Mouse (Mus musculus): ENCODE results near the gene F12. TPM values are rescaled to one million over a fixed set of nuclear protein-coding genes. Genes with fewer than 3 reads are reported as not detected.

F12 gene
- polyA plus RNA-seq, 1 experiment: 0.41 TPM

GRCm38 (mm10) chr13:55398088-55398487 lies 28.5 kb downstream of the F12 start, which contains the start of gene Slc34a1:
Gene Slc34a1 (plus strand): TSS chr13:55398187.
- H3K4me3 ChIP-seq (ENCODE audit: low read depth, low read length): no peak within 1 kb of the TSS
- no peak for TF ChIP-seq CTCF (IDR thresholded peaks at IDR 0.05; ENCODE audit: extremely low read depth, insufficient read length, insufficient replicate concordance, low read depth, low read length)
- no peak for TF ChIP-seq POLR2A (IDR thresholded peaks at IDR 0.05; ENCODE audit: low read depth, low read length)
- 80% methylated on average over 1 of the region's 1 CpGs for whole genome bisulfite sequencing
- H3K27me3 ChIP-seq (ENCODE audit: control insufficient read depth, insufficient read depth, low read length): no peaks in the 10 kb centered on the region
- no peak within 1 kb of the TSS; the same call in 1 of the 2 replicates for H3K27ac ChIP-seq (ENCODE audit: insufficient read depth, low read depth, low read length)
- H3K4me1 ChIP-seq (ENCODE audit: control insufficient read depth, insufficient read depth, insufficient read length, low read length): peaks cover 21% of the 10 kb centered on the region
- no peaks in the 10 kb centered on the region for H3K36me3 ChIP-seq (ENCODE audit: control insufficient read depth, insufficient read depth, low read length)

- TF ChIP-seq CTCF (IDR thresholded peaks at IDR 0.05; ENCODE audit: extremely low read depth, insufficient read length, insufficient replicate concordance, low read depth, low read length) (peak; percentile 65; the same call in 1 of the 2 replicates), POLR2A (IDR thresholded peaks at IDR 0.05; ENCODE audit: low read depth, low read length) (no peak)
- Histone ChIP-seq H3K27ac (ENCODE audit: insufficient read depth, low read depth, low read length) (peak overlapping the region; percentile 86; the same call in 1 of the 2 replicates), H3K27me3 (ENCODE audit: control insufficient read depth, insufficient read depth, low read length) (no peaks in the 10 kb centered on the region), H3K36me3 (ENCODE audit: control insufficient read depth, insufficient read depth, low read length) (no peaks in the 10 kb centered on the region), H3K4me3 (ENCODE audit: low read depth, low read length) (no peak overlapping the region), H3K4me1 (ENCODE audit: control insufficient read depth, insufficient read depth, insufficient read length, low read length) (peaks cover 17% of the 10 kb centered on the region)
- WGBS: 76% methylated on average over 4 of the region's 4 CpGs
Observed at GRCm38 (mm10) chr13:55392933-55393332, 33.7 kb downstream of the F12 start.

DNA sequence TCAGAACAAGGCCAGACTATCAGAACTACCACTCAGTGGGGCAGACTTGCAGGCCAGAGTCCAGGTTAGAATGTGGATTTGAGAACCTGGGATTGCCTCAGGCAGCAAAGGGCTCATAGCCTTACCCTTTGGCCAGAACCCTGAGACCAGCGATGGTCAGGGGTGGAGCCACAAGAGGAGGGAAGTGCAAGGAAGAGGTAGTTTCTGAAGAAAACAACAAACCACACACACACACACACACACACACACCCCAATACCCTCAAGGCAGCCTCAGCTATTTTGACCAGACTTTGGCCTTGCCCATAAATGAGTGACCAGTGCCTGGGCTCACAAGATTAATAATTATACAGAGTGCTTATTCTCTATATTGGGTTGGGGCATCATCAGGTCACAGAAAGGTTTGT lies 35.0 kb downstream of the F12 start:
- H3K4me1 ChIP-seq (ENCODE audit: control insufficient read depth, insufficient read depth, insufficient read length, low read length): peaks cover 17% of the 10 kb centered on the region
- WGBS: 25% methylated on average over 1 of the region's 1 CpGs

GRCm38 (mm10) chr13:55390644-55391043 lies 35.9 kb downstream of the F12 start:
- TF ChIP-seq CTCF (IDR thresholded peaks at IDR 0.05; ENCODE audit: extremely low read depth, insufficient read length, insufficient replicate concordance, low read depth, low read length): no peak
- TF ChIP-seq POLR2A (IDR thresholded peaks at IDR 0.05; ENCODE audit: low read depth, low read length): no peak
- no peak overlapping the region for H3K4me3 ChIP-seq (ENCODE audit: low read depth, low read length)
- H3K36me3 ChIP-seq (ENCODE audit: control insufficient read depth, insufficient read depth, low read length): no peaks in the 10 kb centered on the region
- 45% methylated on average over 3 of the region's 3 CpGs for WGBS
- H3K4me1 ChIP-seq (ENCODE audit: control insufficient read depth, insufficient read depth, insufficient read length, low read length): peaks cover 17% of the 10 kb centered on the region
- peak overlapping the region; percentile 96 for H3K27ac ChIP-seq (ENCODE audit: insufficient read depth, low read depth, low read length)
- no peaks in the 10 kb centered on the region for H3K27me3 ChIP-seq (ENCODE audit: control insufficient read depth, insufficient read depth, low read length)

More for the DNA sequence above, 35.0 kb downstream of the F12 start:
- H3K36me3 ChIP-seq (ENCODE audit: control insufficient read depth, insufficient read depth, low read length): no peaks in the 10 kb centered on the region
- H3K27me3 ChIP-seq (ENCODE audit: control insufficient read depth, insufficient read depth, low read length): no peaks in the 10 kb centered on the region
- H3K27ac ChIP-seq (ENCODE audit: insufficient read depth, low read depth, low read length): peak overlapping the region; percentile 96
- TF ChIP-seq CTCF (IDR thresholded peaks at IDR 0.05; ENCODE audit: extremely low read depth, insufficient read length, insufficient replicate concordance, low read depth, low read length): no peak
- TF ChIP-seq POLR2A (IDR thresholded peaks at IDR 0.05; ENCODE audit: low read depth, low read length): no peak
- no peak overlapping the region for H3K4me3 ChIP-seq (ENCODE audit: low read depth, low read length)

DNA sequence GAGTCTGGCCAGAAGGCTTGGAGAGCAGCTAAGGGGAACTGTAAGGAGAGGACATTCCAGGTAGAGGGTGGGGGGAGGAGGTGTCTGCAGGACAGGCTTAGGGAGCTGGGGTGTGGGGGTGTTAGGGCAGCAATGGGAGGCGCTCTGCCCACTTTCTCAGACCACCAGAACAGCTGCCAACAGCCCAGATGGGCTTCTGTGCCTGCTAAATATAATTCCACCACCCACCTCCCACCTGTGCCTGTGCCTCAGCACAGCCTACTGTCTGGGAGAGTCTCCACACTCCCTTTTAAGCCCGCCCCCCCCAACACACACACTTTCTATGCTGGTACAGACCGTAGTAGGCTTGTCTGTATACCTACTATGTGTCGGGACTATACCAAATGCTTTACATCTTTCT lies 44.8 kb downstream of the F12 start:
- H3K36me3 ChIP-seq (ENCODE audit: control insufficient read depth, insufficient read depth, low read length): peaks cover 1% of the 10 kb centered on the region; the same call in 1 of the 2 replicates
- WGBS: 91% methylated on average over 4 of the region's 4 CpGs
- H3K27ac ChIP-seq (ENCODE audit: insufficient read depth, low read depth, low read length): no peak overlapping the region

GRCm38 (mm10) chr13:55378907-55379580 lies 47.5 kb downstream of the F12 start:
- Histone ChIP-seq H3K36me3 (ENCODE audit: control insufficient read depth, insufficient read depth, low read length) (peaks cover 1% of the 10 kb centered on the region; the same call in 1 of the 2 replicates), H3K4me3 (ENCODE audit: low read depth, low read length) (peak overlapping the region; percentile 27), H3K27ac (ENCODE audit: insufficient read depth, low read depth, low read length) (no peak overlapping the region), H3K4me1 (ENCODE audit: control insufficient read depth, insufficient read depth, insufficient read length, low read length) (peaks cover 22% of the 10 kb centered on the region), H3K27me3 (ENCODE audit: control insufficient read depth, insufficient read depth, low read length) (no peaks in the 10 kb centered on the region)
- TF ChIP-seq CTCF (IDR thresholded peaks at IDR 0.05; ENCODE audit: extremely low read depth, insufficient read length, insufficient replicate concordance, low read depth, low read length) (no peak), POLR2A (IDR thresholded peaks at IDR 0.05; ENCODE audit: low read depth, low read length) (no peak)
- WGBS: 20% methylated on average over 32 of the region's 32 CpGs

More for the DNA sequence above, 44.8 kb downstream of the F12 start:
- Histone ChIP-seq H3K4me1 (ENCODE audit: control insufficient read depth, insufficient read depth, insufficient read length, low read length) (peaks cover 8% of the 10 kb centered on the region), H3K27me3 (ENCODE audit: control insufficient read depth, insufficient read depth, low read length) (no peaks in the 10 kb centered on the region), H3K4me3 (ENCODE audit: low read depth, low read length) (no peak overlapping the region)
- TF ChIP-seq POLR2A (IDR thresholded peaks at IDR 0.05; ENCODE audit: low read depth, low read length): no peak
- no peak for TF ChIP-seq CTCF (IDR thresholded peaks at IDR 0.05; ENCODE audit: extremely low read depth, insufficient read length, insufficient replicate concordance, low read depth, low read length)

DNA sequence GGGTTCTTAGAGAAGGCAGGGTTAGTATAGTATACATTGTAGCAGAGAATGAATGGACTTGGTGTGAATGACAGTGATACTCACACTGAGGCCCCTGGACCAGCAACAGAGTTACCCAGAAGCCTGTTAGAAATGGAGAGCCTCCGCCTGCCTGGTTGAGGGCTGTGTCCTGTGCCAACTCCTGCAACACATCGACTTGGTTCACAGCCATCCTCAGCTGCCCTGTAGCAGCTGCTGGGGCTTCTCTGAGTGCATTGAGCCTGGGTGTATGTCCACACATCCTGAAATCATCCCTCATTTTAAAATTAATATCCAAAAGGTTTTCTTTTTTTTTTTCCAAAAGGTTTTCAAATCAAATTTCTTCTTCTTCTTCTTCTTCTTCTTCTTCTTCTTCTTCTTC lies 50.7 kb downstream of the F12 start:
- Histone ChIP-seq H3K36me3 (ENCODE audit: control insufficient read depth, insufficient read depth, low read length) (peaks cover 1% of the 10 kb centered on the region; the same call in 1 of the 2 replicates), H3K27ac (ENCODE audit: insufficient read depth, low read depth, low read length) (no peak overlapping the region), H3K27me3 (ENCODE audit: control insufficient read depth, insufficient read depth, low read length) (no peaks in the 10 kb centered on the region), H3K4me3 (ENCODE audit: low read depth, low read length) (no peak overlapping the region), H3K4me1 (ENCODE audit: control insufficient read depth, insufficient read depth, insufficient read length, low read length) (peaks cover 47% of the 10 kb centered on the region)
- 39% methylated on average over 2 of the region's 2 CpGs for WGBS
- no peak for TF ChIP-seq CTCF (IDR thresholded peaks at IDR 0.05; ENCODE audit: extremely low read depth, insufficient read length, insufficient replicate concordance, low read depth, low read length)
- TF ChIP-seq POLR2A (IDR thresholded peaks at IDR 0.05; ENCODE audit: low read depth, low read length): no peak
